Mouse (Mus musculus) cerebellum, adult 9-10 months (tissue): ENCODE measurements around the gene Gm5737.

Experiments used
- DNase-seq: peaks from one replicate; pipeline ENCODE4 v3.0.0; 2022

The Gm5737 gene

DNA sequence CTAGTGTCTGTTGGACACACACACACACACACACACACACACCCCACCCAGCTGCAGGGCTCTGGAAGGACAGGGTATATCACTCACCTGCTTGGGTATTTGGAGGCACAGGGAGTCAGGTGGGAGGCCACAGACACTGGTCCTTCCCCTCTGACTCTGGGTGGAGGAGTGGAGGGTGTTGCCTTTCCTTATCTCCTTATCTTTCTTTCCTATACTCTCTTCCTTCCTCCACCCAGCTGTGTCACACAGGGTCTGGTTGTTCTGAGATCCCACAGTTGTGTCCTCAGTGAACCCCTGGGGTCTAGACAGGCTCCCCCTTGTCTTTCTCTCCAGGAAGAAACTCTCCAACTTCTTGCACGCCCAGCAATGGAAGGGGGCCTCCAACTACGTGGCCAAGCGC lies 67.8 kb downstream of the Gm5737 start:
- no peak for DNase-seq

DNA sequence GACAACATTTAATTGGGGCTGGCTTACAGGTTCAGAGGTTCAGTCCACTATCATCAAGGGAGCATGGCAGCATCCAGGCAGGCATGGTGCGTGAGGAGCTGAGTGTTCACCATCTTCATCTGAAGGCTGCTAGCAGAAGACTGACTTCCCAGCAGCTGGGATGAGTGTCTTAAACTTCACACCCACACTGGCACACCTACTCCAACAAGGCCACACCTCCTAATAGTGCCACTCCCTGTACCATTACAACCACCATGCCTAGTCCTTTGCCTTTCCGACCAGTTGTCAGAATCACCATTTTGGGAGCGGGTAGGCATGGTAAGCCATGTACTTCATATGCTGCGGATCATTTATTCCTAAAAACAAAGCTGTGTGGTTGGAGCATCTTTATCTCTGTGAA lies 68.6 kb downstream of the Gm5737 start:
- no peak for DNase-seq
